Mouse (Mus musculus) kidney, adult 2 months (tissue): ENCODE measurements around the gene Prtn3.

Source experiments
- CTCF ChIP-seq: fragments of 200-500 bp; conservative IDR thresholded peaks from 2 replicates; pipeline ENCODE4 v1.5.1; 2011; ENCODE audit warnings: low read depth, mild to moderate bottlenecking, control low read depth, low read length, moderate library complexity, mixed read lengths; ENCODE audit not compliant: insufficient read depth, insufficient read length
- POLR2A ChIP-seq: fragments of 200-500 bp; IDR thresholded peaks from one replicate; pipeline ENCODE4 v1.6.1; 2011; ENCODE audit warnings: low read depth, low read length, control low read depth

DNA sequence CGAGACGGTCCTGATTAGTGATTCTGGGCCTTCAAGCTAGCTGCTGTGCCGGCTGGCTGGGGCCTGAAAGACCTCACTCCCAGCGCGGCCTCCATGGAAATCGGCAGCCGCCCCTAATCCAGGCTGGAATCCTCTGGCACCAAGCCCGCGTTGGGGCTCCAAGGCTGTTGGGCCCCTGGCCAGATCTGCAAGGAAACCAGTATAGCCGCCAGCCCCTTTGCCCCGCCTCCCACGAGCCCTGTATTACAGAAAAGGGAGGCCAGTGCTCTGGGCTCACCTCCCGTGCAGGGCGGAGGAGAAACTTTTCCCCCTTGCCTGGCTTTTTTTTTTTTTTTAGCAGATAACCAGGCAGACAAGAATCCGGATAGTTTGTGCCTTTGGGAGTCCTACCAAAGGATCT lies 20.9 kb upstream of the Prtn3 start:
- no peak for TF ChIP-seq CTCF
- no peak for TF ChIP-seq POLR2A
